Mouse (Mus musculus) spleen, postnatal 10 days (tissue): ENCODE results near the gene Rab28.
"Not testable (repeated sequence)": the region's sequence is repeated elsewhere in the genome, so short reads cannot be mapped to it uniquely, and the experiment has no call there.

Experiments
- DNase-seq, 2 experiments: peaks; one replicate each; pipeline ENCODE4 v3.0.0; 2021 to 2022; ENCODE audit warnings: low spot score in 2 of 2

The Rab28 gene

DNA sequence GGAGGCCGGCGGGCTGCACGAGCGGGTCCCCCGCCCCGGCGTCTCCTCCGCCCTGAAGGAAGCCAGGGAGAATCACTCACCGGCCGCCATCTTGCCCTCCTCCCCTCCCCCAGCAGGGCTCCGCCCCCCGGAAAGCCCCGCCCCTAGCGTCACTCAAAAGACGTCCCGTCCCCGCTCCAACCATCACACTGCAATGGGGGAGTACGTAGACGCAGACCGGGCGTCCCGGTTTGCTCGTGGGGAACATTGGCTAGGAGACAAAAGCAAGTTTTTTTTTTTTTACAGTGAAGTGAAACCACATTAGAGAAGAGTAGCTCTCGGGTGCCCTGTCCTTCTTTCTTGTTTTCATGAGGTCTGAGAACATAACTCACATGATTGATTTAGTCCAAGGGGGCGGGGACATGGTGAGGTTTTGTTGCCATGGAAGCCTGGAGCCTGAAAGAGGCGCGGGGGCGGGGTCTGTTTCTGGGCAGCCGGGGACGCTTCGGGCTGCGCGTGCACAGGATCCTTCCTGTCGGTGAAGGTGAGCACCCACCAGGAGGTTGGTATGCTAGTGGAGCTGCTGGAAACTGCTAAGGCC, at the start of gene Rab28:
Rab28 (minus strand) TSS at position 107 of the 580 bp plus-strand sequence.
- DNase-seq, result peak; percentile 93 to 96

DNA sequence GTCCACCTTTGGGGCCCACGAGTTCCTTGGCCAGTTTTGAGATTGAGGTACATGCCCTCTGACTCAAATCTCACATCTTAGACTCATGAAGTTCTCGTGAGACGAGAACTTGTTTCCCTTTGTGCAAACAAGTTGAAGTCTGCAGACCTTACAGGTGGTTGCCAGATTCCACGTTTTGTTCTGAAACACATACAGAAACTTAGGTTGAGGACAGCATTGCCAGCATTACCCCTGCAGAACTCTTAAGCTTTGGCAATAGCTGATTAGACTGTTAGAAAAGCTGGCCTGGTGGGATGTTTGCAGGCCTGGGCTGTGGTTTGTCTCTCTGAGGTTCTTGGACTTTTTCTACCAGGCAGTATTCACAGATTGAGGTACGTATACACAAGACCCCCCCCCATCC, 49.4 kb upstream of the Rab28 start:
- no peak for DNase-seq

DNA sequence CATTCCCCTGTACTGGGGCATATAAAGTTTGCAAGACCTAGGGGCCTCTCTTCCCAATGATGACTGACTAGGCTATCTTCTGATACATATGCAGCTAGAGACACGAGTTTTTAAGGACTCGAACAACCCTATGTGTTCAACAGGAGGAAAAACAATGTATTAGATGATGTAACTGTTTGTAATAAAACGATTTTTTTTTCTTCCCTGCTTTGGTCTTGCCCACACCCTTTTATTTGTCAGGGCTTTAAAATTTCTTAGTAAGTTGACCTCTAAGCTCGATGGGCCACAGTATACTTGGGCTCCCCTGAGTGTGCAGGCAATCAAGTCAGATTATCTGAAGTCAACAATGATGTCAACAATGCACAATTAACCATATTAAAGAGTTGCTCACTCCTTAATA, 48.4 kb upstream of the Rab28 start:
- DNase-seq, result no peak

DNA sequence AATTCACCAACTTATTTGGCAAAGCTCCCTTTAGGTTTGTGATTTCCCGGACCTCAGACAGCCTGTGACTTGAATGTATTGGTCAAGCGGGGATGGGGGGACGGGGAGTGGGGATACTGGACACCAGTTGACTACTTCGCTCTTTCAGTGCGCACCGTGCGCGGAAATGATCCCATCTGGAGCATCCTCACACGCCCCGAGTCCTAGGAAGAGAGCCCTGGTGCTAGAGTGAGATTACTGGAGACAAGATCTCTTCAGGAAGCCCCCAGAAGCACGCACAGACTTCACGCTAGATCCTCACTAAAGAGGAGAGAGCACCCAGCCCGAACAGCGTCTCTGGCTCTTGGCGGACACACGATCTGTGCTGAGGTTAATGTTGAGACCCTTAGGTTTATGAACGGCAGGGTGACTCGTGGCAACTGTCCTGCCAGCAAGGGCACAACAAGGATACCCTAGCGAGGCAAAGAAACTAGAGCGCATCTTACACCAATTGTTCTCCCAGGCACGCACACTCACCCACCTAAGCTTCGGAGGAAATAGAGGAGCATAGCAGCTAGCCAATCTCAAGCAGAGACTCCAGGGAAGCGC, 47.5 kb upstream of the Rab28 start:
- no peak for DNase-seq

DNA sequence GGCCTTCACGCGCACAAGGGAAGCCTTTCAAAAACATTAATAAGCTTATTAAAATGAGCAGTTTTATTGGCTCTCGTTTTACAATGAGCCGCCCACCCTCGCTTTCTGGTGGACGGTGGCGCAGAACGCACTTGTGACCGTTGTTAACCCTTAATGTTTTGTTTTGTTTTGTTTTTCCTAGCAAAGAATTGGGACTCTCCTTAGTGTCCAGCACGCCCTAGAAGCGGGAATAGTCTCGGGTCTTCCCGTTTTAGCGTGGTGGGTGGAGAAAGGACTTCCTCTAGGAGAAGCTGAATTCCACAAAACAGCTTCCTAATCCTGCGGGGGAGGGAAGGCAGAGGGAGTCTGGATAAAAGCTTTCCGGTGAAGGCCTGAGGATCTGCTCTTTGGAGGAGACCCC, 46.9 kb upstream of the Rab28 start:
- DNase-seq, result no peak

DNA sequence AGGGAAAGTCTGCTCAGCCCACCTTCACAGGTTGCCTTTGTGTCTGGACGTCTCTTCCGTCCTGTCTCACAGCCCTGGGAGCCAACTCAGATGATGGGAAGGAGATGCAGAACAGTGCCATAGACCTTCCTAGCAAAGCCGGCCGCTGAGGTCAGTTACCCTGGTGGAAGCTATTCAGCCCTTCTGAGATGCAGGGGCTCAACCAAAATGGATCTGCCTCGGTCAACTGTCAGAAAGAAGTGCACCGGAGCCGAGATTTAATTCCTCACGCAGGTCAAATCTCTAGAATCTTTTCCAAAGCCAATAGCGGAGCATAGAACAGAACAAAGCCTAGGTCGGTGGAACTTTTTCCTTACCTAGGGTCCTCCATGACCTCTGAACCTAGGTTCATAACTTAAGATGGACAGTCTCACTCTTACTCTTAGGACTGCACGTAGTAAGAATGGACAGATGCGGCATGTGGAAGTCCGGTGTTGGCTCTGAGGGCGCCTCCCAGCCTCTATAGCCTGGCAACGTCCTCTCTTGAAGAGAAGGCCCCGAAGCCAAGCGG, 46.3 kb upstream of the Rab28 start:
- DNase-seq, result no peak

DNA sequence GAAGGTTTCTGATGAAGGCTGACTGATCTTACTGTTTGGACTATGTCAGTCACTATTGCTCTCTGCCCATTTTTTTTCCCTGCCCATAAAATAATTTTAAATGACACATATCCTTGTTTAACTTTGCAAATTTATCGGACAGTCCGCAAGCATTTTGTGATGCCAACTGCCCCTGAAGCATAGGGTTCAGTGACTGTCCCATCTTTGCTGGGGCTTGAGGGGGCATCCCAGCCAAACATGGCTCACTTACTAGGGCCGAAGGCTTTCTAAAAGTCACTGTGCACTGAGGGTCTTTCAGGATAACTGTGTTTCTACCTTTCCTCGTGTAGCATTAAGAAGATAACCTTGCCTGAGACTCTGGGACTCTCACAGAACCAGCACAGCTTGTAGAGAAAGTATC, 44.8 kb upstream of the Rab28 start:
- DNase-seq, result no peak

DNA sequence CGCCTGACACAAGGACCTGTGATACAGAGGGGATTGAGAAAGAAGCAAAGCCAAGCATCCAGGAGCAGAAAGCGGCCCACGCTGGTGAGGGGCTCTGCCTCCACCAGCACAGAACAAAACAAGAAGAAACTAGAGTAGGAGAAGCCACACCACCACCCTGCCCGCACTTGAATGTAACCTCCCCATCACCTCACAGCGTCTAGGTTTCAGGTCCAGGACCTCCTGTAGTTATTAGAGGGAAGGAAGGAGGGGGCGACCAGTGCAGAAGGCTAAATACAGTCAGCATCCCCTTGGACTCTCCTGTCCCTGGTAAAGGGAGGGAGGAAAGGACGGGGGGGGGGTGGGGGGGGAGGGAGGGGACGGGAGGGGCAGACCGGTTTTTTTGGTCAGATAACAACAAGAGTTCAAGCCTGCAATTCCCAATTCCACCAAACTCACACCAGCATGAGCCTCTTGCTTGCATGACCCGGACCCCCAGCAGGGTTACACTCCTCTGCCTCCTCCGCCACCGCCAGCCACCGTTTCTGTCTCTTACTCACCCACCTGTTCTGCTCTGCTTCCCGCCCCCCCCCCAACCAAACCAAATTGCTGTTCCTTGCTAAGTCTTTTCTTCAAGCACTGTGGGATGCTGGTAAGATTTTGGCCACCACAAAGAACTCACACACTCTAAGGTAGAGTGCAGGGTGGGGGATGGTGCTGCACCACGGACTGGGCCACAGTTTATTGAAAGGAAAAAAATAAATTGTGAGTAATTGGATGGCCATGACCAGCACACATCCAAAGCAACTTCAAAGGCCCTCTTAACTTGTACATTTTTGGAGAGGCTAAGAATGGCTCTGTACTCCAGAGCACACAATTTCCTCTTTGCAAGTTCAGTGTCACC, 37.2 kb upstream of the Rab28 start:
- DNase-seq, result no peak

DNA sequence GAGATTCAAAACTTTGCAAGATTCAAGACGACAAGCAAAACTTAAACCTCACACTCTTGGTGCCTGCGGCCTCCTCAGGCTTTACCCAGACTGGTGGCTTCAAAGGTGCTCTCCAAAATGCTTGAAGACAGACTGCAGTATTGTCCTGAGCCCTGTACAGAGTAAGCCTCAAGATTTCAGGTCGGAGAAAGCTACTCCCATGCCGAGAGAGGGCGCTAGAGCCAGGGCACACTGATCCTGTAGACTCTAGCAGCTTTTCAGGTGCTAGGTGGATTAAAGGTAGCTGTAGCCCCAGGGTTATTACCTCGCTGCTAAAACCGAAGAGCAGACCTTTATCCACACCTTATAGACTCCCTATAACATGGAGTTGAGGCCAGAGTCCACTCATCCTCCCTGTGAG, 36.3 kb upstream of the Rab28 start:
- no peak for DNase-seq

DNA sequence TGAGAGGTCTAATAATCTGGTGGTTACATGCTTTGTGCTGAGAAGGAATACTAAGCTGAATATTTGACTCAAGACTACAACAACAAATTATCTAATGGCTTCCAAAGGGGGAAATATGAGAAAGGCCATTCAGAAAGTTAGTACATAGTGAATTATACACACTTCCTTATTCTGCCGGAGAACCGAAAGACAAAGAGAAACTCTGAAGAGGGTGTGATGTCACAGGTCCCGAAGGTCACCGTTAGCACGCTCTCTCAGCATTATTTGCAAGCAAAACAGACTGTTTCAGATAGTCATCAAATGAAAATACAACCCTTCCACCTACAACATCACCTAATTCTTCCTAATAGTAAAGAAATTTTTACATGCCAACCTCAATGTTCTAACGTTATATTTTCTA, 30.9 kb upstream of the Rab28 start:
- no peak for DNase-seq

DNA sequence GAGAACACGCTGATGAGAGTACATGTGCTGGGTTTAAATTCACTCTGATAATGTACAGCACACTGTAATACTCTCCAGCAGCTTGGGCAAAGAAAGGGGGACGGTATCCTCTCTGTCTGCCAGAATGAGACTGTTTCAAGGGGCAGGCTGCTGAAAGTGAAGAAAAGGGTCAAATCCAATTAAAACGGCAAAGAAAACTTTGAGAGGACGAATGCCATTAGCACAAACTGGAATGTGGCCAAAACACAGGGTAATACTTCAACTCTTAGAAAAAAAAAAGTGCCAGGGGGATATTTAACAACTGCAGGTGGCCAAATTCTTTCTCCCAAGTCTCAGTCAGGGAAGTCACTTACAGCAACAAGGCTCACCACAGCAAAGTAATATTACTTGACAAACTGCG, 29.1 kb upstream of the Rab28 start:
- no peak for DNase-seq

DNA sequence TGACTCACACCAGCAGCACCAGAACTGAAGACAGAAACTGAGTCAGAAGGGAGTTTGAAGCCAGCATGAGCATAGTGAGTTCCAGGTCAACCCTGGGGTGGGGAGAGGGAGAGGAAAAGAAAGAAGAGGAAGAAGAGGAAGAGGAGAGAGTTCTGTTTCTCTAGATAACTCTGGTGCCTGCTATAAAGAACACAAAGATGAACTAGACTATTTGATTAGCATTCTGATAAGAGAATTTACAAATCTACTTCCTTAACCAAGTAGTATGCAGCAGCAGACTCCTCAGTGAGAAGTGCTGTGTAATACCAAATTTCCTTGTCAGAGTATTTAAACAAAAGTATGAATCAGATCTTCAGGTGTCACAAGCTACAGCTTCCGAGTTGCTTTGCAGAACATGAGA, 19.1 kb upstream of the Rab28 start:
- DNase-seq, result no peak

DNA sequence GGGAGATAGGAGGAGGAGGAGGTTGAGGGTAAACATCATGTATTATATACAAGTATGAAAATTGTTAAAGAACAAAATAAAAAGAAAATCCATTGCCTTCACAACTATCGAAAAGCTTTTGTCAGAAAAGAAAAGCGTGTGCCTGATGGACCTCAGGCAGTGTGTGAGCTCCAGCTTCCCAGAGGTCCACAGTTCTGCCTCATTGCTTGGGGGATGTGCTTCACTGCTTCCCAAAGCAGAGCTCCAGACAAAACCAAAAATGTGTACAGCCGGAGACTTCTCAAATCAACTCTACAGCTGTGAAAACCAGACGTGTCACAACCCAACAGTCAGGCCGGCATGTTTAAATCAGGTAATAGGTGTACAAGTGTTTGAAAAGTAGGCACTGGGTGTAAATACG, 17.6 kb upstream of the Rab28 start:
- DNase-seq, result no peak

DNA sequence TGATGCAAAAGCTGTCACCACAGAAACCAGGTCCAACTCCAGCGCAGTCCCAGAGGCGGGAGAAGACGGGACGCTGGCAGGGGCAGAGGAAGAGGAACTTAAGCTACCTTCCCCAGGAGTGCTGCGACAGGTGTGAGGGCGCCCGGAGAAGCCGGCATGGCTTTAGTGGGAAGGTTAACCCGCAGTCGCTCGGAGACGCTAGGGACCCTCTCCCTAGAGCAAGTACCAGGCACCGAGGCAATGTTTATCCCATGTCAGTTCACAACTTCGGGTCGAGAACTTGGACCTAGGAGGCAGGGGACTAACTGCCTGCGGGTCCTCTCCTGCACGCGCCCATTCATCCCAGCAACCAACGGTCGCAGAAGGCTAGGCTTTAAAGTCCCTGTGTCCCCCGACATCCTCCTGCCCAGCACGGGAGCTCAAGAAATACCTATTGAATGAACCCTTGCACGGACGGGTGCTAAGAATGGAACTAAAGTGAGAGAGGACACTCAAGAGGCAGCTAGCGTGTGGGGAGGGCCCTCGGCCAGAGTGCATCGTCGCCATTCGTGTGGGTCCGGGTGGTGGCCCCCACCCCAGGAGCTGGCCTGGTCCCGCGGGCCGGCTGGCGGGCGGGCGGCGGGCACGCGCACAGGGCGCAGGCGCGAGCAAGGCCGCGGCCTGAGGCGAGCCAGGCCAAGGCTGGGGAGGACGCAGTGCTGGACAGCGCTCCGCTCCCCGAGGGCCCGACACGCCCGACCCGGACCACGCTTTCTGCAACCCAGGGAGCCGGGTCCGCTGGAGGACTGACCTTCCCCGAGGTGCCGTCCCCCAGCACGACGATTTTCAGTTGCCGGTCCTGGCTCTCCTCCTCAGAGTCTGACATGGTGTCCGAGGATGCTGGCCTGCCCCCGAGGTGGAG, 592 bp downstream of the Rab28 start:
- DNase-seq, result peak in 1 of 2 experiments; percentile 29

DNA sequence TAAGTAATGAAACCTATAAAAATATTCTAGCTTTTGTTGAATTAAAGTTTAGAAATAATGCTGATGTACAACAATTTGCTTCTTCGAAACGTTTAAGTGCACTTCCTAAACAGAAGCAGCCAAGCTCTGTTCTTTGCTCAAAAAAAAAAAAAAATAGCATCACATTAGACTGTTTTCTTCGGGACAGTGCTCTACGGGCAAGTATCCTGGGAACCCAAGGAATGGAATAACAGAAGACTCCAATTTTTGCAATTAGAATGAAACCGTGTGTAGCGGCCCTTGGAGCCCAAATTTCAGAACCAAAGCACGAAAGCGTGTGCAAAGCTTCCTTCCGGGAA, 1.2 kb downstream of the Rab28 start:
- DNase-seq, result no peak

DNA sequence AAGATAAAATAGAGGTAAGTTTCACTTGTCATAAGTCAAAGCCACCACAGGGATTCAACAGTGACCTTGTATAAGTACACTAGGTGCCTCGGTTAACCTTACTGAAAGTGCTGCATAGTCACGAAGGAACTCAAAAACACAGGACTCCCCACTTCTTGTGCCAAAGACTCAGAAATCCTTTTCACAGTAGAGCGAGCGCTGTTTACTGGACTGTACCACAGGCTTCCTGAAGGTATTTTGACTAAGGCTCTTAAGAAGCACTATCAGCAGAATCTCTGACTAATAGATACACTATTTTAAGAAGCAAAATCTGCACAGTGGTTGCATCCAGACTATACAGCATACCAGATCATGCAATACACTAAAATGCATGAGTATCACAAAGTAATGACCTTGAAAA, 6.9 kb downstream of the Rab28 start:
- DNase-seq, result not testable (repeated sequence)

DNA sequence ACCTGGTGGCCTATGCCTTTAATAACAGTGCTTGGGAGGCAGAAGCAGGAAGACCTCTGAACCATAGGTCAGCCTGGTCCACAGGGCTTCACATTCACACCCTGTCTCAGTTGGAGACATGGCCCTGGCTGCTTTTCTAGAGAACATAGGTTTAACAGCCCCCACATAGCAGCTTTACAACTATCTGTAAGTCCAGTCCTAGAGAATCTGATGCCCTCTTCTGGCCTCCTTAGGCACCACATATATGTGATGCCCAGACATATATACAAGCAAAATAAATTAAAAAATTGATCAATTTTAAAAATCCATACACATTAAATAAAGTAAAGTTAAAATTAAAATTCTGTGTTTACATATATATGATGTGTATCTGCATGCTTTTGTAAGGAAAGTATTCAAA, 10.0 kb downstream of the Rab28 start:
- DNase-seq, result no peak

DNA sequence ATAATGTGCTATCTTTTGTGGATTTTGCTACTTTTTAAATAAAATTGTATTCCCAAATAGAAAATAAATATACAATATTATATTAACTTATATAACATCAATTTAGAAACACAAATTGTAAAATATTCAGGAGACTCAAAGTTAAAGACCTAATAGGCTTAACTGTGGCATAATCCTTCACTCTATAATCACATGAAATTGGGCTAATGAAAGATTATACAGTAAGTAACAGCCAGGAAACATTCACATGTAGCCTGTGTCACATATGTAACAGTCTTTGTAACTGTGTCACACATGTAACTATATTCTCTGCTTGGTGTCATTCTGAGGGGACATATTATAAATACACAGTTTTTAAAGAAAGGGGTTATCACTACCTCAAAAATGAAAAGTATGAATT, 22.9 kb downstream of the Rab28 start:
- no peak for DNase-seq

DNA sequence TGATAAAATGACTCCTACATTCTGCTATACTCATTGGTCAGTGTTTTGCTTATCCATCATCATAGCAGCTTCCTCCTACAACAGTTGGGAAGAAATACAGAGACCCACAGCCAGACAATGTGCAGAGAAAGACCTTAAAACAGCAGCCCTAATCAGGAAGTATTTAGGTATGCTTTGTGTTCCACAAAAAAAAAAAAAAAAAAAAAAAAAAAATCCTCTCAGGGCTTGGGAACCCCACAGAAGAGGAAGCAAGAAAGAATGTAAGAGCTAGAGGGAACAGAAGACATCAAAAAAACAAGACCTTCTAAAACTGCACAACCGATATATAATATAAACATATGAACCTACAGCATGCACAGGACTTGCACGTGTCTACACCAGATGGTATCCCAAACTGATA, 24.0 kb downstream of the Rab28 start:
- DNase-seq, result no peak

DNA sequence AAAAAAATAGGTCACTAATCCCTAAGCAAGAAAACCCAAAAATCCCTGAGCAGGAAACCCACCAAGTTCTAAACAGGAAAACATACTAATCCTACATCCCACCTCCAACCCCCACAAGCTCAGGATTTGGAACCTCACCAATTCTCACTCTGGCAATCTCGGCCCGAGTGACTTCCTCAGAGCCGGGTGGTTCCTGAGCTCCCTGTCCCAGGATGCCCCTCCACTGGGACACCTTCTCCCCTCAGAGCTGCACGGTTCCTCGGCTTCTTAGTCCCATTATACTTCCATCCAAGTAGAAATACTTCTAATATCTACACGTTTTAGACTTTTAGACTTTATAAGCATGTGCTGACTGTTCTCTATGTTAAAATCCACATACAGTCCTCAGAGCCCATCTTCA, 41.9 kb downstream of the Rab28 start:
- no peak for DNase-seq

DNA sequence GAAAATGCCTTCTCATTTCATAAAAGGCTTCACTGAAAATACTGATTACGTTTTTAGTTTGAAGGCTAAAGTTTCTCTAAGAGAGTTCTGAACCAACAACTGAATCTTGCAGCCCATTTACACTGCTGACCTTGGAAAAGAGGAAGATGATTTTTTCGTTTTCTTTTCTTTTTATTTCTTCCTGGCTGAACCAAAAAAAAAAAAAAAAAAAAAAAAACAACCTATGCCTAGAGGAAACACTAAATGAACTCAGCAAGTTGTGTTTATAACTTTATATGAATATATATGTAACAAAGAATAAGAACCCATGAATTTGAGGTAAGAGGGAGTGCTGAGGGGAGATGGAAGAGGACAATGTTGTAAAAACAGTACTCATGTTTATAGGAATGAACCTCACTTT, 71.2 kb downstream of the Rab28 start:
- no peak for DNase-seq
